Mouse (Mus musculus) kidney, adult 2 months (tissue): ENCODE measurements around the gene Snrpa. TPM values are rescaled to one million over a fixed set of nuclear protein-coding genes. Genes with fewer than 3 reads are reported as not detected.

Source experiments
- DNase-seq: peaks from one replicate; pipeline ENCODE4 v3.0.0; 2021
- H3K27ac ChIP-seq: fragments of 200-500 bp; 2 replicates; pipeline ENCODE4 v1.5.1; 2012; ENCODE audit warnings: low read depth, low read length, control low read depth, inconsistent platforms; ENCODE audit not compliant: insufficient read depth
- H3K27me3 ChIP-seq: fragments of 200-500 bp; replicated peaks from 2 replicates; pipeline ENCODE4 v1.6.1; 2012; ENCODE audit warnings: mild to moderate bottlenecking, moderate library complexity, low read length, inconsistent platforms; ENCODE audit not compliant: control insufficient read depth, insufficient read depth
- H3K36me3 ChIP-seq: fragments of 200-500 bp; 2 replicates; pipeline ENCODE4 v1.6.1; 2012; ENCODE audit warnings: mild to moderate bottlenecking, moderate library complexity, low read length, inconsistent platforms; ENCODE audit not compliant: control insufficient read depth, insufficient read depth
- H3K4me1 ChIP-seq: fragments of 200-500 bp; 2 replicates; pipeline ENCODE4 v1.6.1; 2011; ENCODE audit warnings: low read length; ENCODE audit not compliant: control insufficient read depth, insufficient read depth
- H3K4me3 ChIP-seq: fragments of 200-500 bp; 2 replicates; pipeline ENCODE4 v1.5.1; 2011; ENCODE audit warnings: mild to moderate bottlenecking, low read depth, low read length, control low read depth; ENCODE audit not compliant: insufficient read depth
- CTCF ChIP-seq: fragments of 200-500 bp; conservative IDR thresholded peaks from 2 replicates; pipeline ENCODE4 v1.5.1; 2011; ENCODE audit warnings: low read depth, mild to moderate bottlenecking, control low read depth, low read length, moderate library complexity, mixed read lengths; ENCODE audit not compliant: insufficient read depth, insufficient read length
- POLR2A ChIP-seq: fragments of 200-500 bp; IDR thresholded peaks from one replicate; pipeline ENCODE4 v1.6.1; 2011; ENCODE audit warnings: low read depth, low read length, control low read depth
- WGBS: fragments of 180-500 bp; shearing (Covaris S2); methylation state at CpG from one replicate; pipeline ENCODE4 v1.1.7; 2018; 5-methylcytosine and 5-hydroxymethylcytosine counted together
- polyA plus RNA-seq: library from polyadenylated mRNA; depleted of rRNA; stranded (reverse); fragments of >200 nt; gene quantifications from 2 replicates; pipeline ENCODE4 v1.2.3, GENCODE M21; 2012

Snrpa gene
- polyA plus RNA-seq, 1 experiment = 127 TPM

DNA sequence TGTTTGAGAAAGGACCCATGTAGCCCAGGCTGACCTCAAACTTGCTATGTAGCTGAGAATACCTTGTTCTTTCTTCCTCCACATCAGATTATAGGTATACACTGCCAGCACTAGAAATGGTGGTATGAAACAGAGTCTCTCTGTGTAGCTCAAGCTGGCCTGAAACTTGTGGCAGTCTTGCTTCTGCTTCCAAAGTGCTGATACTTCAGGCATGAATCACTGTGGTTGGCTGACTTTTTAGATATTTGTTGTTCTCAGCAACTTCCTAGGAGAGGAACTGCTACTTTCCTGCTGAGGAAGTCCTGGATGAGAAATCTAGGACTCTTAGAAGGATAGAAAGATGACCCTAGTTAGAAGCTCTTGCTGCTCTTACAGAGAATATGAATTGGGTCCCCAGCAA is 2.3 kb upstream of the Snrpa start:
- Histone ChIP-seq H3K4me3 (no peak overlapping the region), H3K27me3 (no peaks in the 10 kb centered on the region), H3K27ac (no peak overlapping the region), H3K4me1 (peaks cover 4% of the 10 kb centered on the region; the same call in 1 of the 2 replicates), H3K36me3 (no peaks in the 10 kb centered on the region)
- no peak for TF ChIP-seq POLR2A
- TF ChIP-seq CTCF = no peak
- no peak for DNase-seq

DNA sequence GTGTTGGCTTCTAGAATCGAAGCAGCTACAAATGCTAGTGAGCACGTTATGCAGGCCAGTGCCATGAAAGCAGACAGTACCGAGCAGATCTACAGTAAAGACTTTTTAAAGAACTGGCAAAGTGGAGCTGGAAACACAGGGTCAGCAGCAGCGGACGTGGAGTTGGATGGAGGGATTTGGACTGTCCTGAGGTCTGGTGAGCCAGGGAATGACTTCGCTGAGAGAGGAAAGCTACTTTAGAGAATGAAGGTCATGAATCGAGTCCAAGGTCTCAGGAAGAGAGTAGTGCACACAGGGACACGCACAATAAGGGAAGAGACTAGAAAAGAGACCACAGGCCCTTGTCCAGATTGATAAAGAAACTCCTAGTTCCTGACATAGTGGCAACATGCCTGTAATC is 1.6 kb upstream of the Snrpa start:
- no peak overlapping the region for H3K27ac ChIP-seq
- WGBS = 84% methylated on average over 8 of the region's 8 CpGs
- DNase-seq = no peak
- no peak overlapping the region for H3K4me3 ChIP-seq
- no peak for TF ChIP-seq POLR2A
- TF ChIP-seq CTCF = no peak
- H3K4me1 ChIP-seq = peaks cover 4% of the 10 kb centered on the region; the same call in 1 of the 2 replicates
- no peaks in the 10 kb centered on the region for H3K36me3 ChIP-seq
- no peaks in the 10 kb centered on the region for H3K27me3 ChIP-seq

DNA sequence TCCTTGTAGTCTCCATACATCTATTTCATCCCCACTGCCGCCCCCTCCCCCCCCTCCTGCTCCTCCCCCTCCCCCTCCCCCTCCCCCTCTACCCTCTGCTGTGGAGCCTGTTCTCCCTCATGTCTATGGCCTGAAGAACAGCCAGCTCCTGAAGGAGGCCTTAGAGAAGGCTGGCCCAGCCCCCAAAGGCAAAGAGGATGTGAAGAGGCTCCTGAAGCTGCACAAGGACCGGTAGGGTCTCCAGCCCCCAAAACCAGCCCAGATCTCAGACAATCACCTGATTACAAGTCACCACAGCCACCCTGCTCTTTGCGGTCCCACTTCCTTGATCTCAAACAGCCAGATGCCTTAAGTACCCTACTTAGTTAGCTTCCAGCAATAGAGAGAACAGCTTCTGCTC is 1.1 kb upstream of the Snrpa start:
- Histone ChIP-seq H3K36me3 (no peaks in the 10 kb centered on the region), H3K27ac (no peak overlapping the region)
- 84% methylated on average over 3 of the region's 3 CpGs for WGBS

DNA sequence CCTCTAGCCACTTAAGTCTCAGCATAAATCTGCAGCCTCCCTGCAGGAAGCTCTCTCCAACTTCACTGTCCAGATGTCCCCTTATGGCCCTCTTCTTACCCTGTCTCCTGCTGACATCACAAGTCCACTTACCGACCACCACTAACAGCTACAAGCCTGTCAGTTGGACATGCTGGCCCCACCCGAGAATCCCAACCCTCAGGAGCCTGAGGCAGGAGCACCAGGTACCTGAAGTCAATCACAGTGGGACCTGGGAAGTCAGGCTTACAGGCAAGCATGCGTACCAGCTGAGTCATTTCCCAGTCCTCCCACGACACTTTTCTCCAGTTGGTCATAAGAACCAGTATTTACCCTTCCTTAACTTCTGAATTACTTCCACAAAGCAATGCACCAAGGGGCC is 2.3 kb downstream of the Snrpa start:
- H3K4me3 ChIP-seq = no peak overlapping the region
- no peaks in the 10 kb centered on the region for H3K27me3 ChIP-seq
- DNase-seq = no peak
- H3K36me3 ChIP-seq = peaks cover 3% of the 10 kb centered on the region; the same call in 1 of the 2 replicates
- peaks cover 4% of the 10 kb centered on the region; the same call in 1 of the 2 replicates for H3K4me1 ChIP-seq
- H3K27ac ChIP-seq = no peak overlapping the region
- no peak for TF ChIP-seq CTCF
- no peak for TF ChIP-seq POLR2A
- 63% methylated on average over 4 of the region's 4 CpGs for WGBS

More for the DNA sequence above, 1.1 kb upstream of the Snrpa start:
- Histone ChIP-seq H3K27me3 (no peaks in the 10 kb centered on the region), H3K4me3 (no peak overlapping the region), H3K4me1 (peaks cover 4% of the 10 kb centered on the region; the same call in 1 of the 2 replicates)
- DNase-seq = no peak
- no peak for TF ChIP-seq CTCF
- TF ChIP-seq POLR2A = no peak

DNA sequence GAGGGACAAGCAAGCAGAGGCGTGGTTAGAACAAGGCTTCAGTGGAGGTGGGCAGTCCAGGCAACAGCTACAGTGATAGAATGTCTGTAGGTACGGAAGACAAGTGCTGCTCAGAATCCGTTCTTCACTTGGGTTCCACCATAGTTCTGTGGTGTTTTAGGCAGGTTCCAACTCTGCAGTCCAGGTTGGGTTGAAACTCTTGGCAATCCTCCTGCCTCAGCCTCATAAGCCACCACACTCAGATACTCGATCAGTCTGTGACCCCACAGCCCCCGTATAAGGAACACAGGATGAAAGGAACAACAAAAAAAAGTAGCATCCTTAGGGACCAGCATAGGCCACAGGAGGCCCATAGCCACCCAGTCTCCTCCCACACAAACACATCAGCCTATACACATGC is 3.6 kb downstream of the Snrpa start:
- no peak overlapping the region for H3K27ac ChIP-seq
- TF ChIP-seq POLR2A (no peak), CTCF (no peak)
- peaks cover 3% of the 10 kb centered on the region; the same call in 1 of the 2 replicates for H3K36me3 ChIP-seq
- WGBS = 94% methylated on average over 5 of the region's 5 CpGs
- no peak for DNase-seq
- peaks cover 4% of the 10 kb centered on the region; the same call in 1 of the 2 replicates for H3K4me1 ChIP-seq
- H3K27me3 ChIP-seq = no peaks in the 10 kb centered on the region
- no peak overlapping the region for H3K4me3 ChIP-seq

DNA sequence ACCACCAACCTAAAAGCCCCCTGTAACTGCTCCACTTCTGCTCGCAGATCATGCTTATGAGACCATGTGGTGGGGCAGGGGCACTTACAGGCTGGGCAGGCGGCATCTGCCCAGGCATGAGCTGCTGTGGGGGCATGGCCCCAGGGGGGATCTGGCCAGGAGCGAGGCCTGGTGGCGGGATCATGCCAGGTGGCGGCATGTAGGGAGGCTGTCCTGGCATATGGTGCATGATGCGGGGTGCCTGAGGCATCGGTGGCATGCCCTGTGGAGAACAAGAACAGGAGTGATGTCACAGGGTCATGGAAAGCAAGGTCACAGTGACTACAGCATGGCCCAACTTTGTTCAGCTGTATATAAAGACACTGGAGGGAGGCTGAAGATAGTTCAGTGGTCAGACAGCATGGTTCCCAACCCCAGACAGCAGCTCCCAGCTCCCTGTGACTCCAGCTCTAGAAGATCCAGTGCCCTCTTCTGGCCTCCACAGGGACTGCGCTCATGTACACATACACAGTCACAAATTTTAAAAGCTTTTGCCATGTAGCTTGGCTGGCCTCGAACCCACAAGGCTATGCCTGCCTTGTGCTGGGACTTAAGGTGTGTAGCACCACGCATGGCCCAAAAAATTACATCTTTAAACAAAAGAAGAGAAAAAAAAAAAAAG is 6.7 kb downstream of the Snrpa start:
- WGBS = 97% methylated on average over 10 of the region's 10 CpGs
- Histone ChIP-seq H3K36me3 (peaks cover 3% of the 10 kb centered on the region; the same call in 1 of the 2 replicates), H3K4me1 (no peaks in the 10 kb centered on the region; the same call in 1 of the 2 replicates), H3K27ac (no peak overlapping the region), H3K4me3 (no peak overlapping the region), H3K27me3 (no peaks in the 10 kb centered on the region)
- peak; percentile 21 for DNase-seq
- peak; percentile 40; the same call in 1 of the 2 replicates for TF ChIP-seq CTCF
- no peak for TF ChIP-seq POLR2A

DNA sequence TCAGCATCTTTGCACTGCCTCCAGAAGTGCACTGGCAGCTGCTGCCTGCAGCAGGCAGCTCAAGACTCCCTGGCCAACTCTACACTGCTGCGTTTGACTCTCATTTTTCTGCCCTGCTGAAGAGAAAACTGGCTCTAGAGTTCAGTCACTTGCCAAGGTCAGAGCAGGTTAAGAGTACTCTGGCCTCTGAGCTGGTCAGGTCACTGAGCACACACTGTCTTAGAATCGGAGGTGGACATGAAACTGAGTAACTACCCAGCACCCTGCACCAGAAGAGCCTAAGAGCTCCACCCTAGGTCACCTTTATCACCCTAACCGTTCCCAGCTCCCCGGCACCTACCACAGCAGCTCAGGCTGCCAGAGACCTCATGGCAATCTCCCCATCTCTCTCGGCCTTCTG is 10.1 kb downstream of the Snrpa start:
- H3K27me3 ChIP-seq = no peaks in the 10 kb centered on the region
- peaks cover 2% of the 10 kb centered on the region for H3K4me1 ChIP-seq
- WGBS = 43% methylated on average over 5 of the region's 5 CpGs
- H3K4me3 ChIP-seq = no peak overlapping the region
- H3K27ac ChIP-seq = no peak overlapping the region
- peaks cover 3% of the 10 kb centered on the region; the same call in 1 of the 2 replicates for H3K36me3 ChIP-seq
- peak; percentile 72 for DNase-seq
- TF ChIP-seq CTCF (no peak), POLR2A (no peak)
